In genomic region chr11:23679044-23679642, GRCm38 (mm10) we compare ENCODE assay signal across 8 mouse cellular contexts. TPM values are rescaled to one million over a fixed set of nuclear protein-coding genes. Genes with fewer than 3 reads are reported as not detected.
DNase-seq lines count a peak whose midpoint lies in the region; ATAC-seq lines count a peak whose summit lies in the region.

No protein-coding gene starts in this region.

- peak; percentile 76 to 88 for ATAC-seq in hematopoietic stem cell, adult 5-6 weeks (replicated peaks in 1 of 2; ENCODE audit: insufficient read depth in 1 of 2, low FRiP score in 2 of 2, low TSS enrichment in 1 of 2, low read depth in 1 of 2, poor library complexity in 2 of 2, severe bottlenecking in 2 of 2)

- peak; percentile 29 to 88 for DNase-seq in adrenal gland, adult (ENCODE audit: inconsistent age in 2 of 2, low spot score in 1 of 2)
- no peak for DNase-seq in adrenal gland, postnatal 4 days (ENCODE audit: low spot score in 2 of 2)
- DNase-seq in ZHBTc4 (ENCODE audit: low read depth, low spot score) = peak; percentile 79
- peak; percentile 90 for DNase-seq in embryo, embryonic 10 days (ENCODE audit: low spot score)
- peak; percentile 28 for DNase-seq in layer of hippocampus, adult 9-11 months
- peak; percentile 75 for DNase-seq in lung, postnatal 25 days (ENCODE audit: low spot score)
- peak; percentile 45 to 73 for DNase-seq in right cerebral cortex, postnatal 10 days (ENCODE audit: low spot score in 2 of 2)

RNA-seq across cellular contexts. Expression of gene Pex13, which starts 13.4 kb away (rescaled TPM):
- total RNA-seq in adrenal gland, postnatal 4 days (2021) = 10 to 100 TPM; 46.0 to 60.7 TPM
- 18.6 and 25.7 TPM in 2 replicates for total RNA-seq in hematopoietic stem cell, adult 5-6 weeks (2017)

RNA-seq across cellular contexts. Expression of gene Pus10, which starts 13.7 kb away (rescaled TPM):
- 10 to 100 TPM; 26.4 to 30.7 TPM for total RNA-seq in adrenal gland, postnatal 4 days (2021)
- 46.1 and 56.0 TPM in 2 replicates for total RNA-seq in hematopoietic stem cell, adult 5-6 weeks (2017)

RNA-seq across cellular contexts. Expression of gene 0610010F05Rik, which starts 45.7 kb away (rescaled TPM):
- total RNA-seq in adrenal gland, postnatal 4 days (2021) = 10 to 100 TPM; 19.6 to 23.6 TPM
- 50.1 and 50.2 TPM in 2 replicates for total RNA-seq in hematopoietic stem cell, adult 5-6 weeks (2017)

Comparison
In these comparisons a context has a peak if more than half of its experiments do, and no peak if none do; other contexts are left out.
1. DNase-seq: peak in adrenal gland, adult (2 of 2), ZHBTc4 (single experiment), embryo, embryonic 10 days (single experiment), layer of hippocampus, adult 9-11 months (single experiment), lung, postnatal 25 days (single experiment) and right cerebral cortex, postnatal 10 days (2 of 2); none in adrenal gland, postnatal 4 days (0 of 2).